Mouse (Mus musculus): Measurements from ENCODE around the gene Gm2663.

DNA sequence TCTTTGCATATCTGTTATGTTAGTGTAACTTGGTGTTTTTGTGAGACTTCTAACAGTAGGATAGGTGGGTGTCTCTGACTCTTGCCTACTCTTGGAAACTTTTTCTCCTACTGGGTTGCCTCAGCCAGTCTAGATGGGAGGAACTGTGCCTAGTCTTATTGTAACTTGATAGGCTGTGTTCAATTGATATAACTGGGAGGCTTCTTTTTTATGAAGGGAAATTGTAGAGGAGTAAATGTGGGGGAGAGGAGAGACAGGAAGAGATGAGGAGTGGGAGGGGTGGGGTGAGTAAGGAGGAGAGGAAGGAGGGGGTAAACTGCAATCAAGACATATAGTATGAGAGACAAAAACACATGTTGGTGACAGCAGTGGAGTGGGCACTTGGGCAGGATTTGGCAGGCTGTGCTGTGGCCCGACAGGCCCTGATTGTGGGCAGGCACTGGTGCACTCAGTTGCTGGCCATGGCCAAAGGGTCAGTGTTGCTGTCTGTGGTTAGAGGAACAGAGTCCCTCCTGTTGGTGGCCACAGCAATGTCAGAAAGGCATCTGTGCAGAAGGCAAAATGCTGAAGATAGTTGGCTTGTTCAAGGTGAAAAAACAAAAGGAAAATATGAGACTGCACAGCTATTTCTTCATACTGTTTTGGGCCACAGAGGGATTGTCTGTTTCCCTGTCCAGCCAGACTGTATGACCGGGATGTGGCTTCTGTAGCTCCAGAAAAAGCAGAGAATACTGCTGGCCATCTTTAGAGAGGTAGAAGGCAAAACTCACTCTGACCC is 26.8 kb upstream of the Gm2663 start:
- TF ChIP-seq CTCF (IDR thresholded peaks at IDR 0.05; ENCODE audit: low read depth, low read length) (no peak), POLR2A (IDR thresholded peaks at IDR 0.05; ENCODE audit: borderline replicate concordance, low read depth, low read length) (no peak)

Measured in bone marrow macrophage, adult 2 months (primary cell).